Mouse (Mus musculus): ENCODE results near the gene Jam2. TPM values are rescaled to one million over a fixed set of nuclear protein-coding genes. Genes with fewer than 3 reads are reported as not detected.

The Jam2 gene
- polyA plus RNA-seq (2015; fragmentation: Nextera tagmentation; extraction: Ambion mirVana), result 9.6 and 10.7 TPM in 2 replicates

DNA sequence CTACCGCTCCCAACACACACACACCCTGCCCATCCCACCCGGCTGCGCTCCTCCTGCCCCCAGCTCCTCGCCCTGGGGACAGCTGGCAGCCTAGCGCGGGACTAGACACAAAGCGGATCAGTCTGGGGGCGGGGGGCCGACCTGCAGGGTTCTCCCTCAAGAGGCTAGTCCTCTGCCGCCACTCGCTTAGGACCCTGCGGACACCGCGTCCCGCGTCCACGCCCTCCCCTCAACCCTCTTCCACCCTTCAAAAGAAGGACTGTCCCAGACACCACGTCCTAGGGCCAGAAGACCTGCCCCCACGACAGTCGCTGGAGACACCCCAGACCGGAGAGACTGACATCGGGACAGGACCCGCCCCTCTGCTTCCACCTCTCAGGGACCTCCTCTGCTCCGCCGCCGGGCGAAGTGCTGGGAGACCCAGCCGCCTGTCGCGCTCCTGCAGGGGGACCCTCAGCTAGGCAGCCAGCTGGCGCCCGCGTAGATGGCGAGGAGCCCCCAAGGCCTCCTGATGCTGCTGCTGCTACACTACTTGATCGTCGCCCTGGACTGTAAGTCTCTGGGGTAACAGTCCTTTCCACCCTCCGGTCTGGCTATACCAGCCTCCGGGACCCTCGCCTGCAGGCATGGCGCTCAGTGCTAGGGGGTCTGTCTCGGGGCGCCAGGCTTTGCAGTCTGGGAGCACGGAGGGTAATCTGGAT lies at the start of gene Jam2:
TSS of gene Jam2 (plus strand) at position 121 of the 701 bp plus-strand sequence.

DNA sequence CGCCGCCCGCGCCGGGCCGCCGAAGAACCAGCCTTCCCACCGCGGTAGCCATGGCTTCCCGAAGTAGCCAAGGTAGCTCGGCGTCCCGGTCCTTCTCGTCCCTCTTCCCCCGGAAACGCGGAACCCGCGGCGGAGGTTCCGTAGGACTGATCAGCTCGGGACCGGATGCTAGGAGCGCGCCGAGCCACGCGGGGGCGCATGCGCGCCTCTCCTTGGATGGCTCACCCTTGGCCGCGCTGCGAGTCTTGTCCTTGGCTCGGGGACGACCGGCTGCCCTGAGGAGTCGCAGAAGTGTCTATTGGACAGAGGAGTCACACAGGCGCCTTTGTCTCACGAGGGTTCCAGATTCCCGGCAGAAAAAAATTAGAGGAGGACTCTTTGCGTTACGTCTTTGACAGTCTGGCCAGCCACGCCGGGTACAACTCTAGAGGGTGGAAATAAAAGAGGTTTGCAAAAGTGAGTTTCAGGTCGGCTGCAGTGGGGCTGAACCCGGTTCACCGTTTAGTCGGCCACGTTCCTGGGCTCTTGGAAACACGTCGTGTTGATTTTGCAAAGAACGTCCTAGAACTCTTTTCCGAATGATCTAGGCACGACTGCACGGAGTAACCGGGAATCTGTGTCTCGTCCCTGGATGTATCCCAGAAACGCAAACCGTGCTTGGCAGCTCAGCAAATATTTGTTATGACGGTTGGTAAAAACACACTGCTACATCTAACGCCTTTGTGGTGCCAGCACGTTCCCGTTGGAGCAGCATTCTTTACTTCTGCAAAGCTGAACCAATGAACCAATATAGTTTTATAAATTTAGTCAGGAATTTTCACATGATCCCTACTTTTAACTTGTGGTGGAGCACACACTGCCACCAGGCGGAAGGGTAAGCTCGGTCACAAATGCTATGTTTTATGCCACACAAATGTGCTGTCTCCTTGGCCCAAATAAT lies 38.5 kb upstream of the Jam2 start, which contains the start of gene Mrpl39:
TSS of gene Mrpl39 (minus strand) at position 577 of the 940 bp plus-strand sequence.

DNA sequence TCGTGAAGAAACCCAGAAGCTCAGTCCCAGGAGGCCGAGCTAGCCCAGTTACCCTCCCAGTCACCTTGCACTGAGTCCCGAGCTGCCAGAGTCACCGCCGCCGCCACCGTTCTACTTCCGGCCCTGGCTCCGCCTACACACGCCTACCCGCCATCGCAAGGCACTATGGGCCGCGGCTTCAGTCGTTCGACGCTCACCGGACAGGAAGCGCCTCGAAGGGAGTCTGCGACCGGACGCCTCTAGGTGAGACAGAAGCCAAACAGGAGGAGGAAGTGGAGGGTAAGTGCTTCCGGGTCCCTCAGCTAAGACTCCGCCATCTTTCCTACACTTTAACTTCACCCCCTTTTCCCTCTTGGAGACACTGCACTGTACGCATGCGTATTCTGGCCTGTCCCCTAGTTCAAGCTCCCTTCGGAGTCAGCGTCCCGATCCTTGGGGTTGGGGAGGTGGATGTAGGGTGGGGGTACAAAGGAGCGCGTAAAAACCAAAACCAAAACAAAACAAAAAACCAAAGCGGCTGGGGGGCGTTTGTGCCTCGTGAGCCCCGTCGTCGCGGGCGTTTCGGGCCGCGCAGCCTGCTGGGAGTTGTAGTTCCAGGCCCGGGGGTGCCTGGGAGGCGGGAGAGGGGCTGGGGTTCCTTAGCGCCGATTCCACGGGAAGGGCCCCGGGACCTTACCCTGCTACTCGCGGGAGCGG lies 61.0 kb downstream of the Jam2 start, which contains the start of gene Gabpa:
TSS of gene Gabpa (plus strand) at position 181 of the 696 bp plus-strand sequence.

DNA sequence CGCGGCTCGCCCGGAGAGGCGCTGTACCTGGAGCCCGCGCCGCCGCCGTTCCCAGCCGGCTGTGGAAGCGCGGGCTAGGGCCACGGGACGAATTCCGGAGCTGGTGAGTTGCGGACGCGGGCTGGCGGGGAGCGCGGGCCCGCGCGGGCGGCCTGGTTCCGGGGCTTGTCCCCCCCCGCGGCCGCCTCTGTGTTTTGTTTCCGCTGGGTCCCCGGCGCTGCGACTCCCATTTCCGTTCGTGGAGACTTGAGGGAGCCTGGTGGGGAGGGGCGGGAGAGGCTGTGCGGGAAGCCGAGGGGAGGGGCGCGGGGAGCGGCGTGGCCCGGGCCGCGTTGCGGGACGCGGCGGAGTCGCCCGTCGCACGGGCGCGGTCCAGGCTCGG lies 61.5 kb downstream of the Jam2 start, which contains the start of gene Atp5j:
TSS of gene Atp5j (minus strand) at position 185 of the 382 bp plus-strand sequence.

Other genes with a start within 250 kb of the Jam2 start
- 47.5 and 73.4 TPM in 2 replicates for gene Mrpl39, start 38.4 kb upstream of the Jam2 start, polyA plus RNA-seq (2015; fragmentation: Nextera tagmentation; extraction: Ambion mirVana)
- gene Gabpa, start 60.8 kb downstream of the Jam2 start, polyA plus RNA-seq (2015; fragmentation: Nextera tagmentation; extraction: Ambion mirVana), result 11.5 and 14.2 TPM in 2 replicates
- 1,404 and 1,433 TPM in 2 replicates for gene Atp5j, start 61.5 kb downstream of the Jam2 start, polyA plus RNA-seq (2015; fragmentation: Nextera tagmentation; extraction: Ambion mirVana)

All from adrenal gland, postnatal 0 days (tissue).